Mouse (Mus musculus): ENCODE data around the gene Spata2l.

GRCm38 (mm10) chr8:123245543-123245942 is 9.5 kb upstream of the Spata2l start:
- no peak for TF ChIP-seq POLR2A (IDR thresholded peaks at IDR 0.05; ENCODE audit: control insufficient read depth in 1 of 2, insufficient read depth in 1 of 2, low read depth in 1 of 2, low read length in 2 of 2, poor library complexity in 1 of 2)
- TF ChIP-seq KAT2A (conservative IDR thresholded peaks at IDR 0.05; ENCODE audit: low read depth, low read length) = no peak
- TF ChIP-seq ZKSCAN1 (IDR thresholded peaks at IDR 0.05; ENCODE audit: low read depth, low read length) = no peak
- TF ChIP-seq GATA1 (IDR thresholded peaks at IDR 0.05; ENCODE audit: low read depth, low read length) = no peak
- TF ChIP-seq EP300 (IDR thresholded peaks at IDR 0.05; ENCODE audit: low read depth in 1 of 2, low read length in 2 of 2) = no peak
